Mouse (Mus musculus) bone marrow, adult 2 months (tissue): ENCODE measurements around the gene Ttc13.

Experiments
- CTCF ChIP-seq: fragments of 200-500 bp; IDR thresholded peaks from 2 replicates; pipeline ENCODE4 v1.5.1; 2011; ENCODE audit warnings: low read length, control low read depth; ENCODE audit not compliant: control insufficient read depth, insufficient read depth
- POLR2A ChIP-seq: fragments of 200-500 bp; IDR thresholded peaks from 2 replicates; pipeline ENCODE4 v1.6.1; 2011; ENCODE audit warnings: low read depth, mild to moderate bottlenecking, control low read depth, low read length, borderline replicate concordance; ENCODE audit not compliant: control insufficient read depth

- TF ChIP-seq CTCF (no peak), POLR2A (no peak)
Measured at GRCm38 (mm10) chr8:124643540-124644339, 78.0 kb downstream of the Ttc13 start.
